Mouse (Mus musculus): Measurements from ENCODE around the gene Olfr401. TPM values are rescaled to one million over a fixed set of nuclear protein-coding genes. Genes with fewer than 3 reads are reported as not detected.

The Olfr401 gene
- not detected for polyA plus RNA-seq (2017; shearing (Covaris generic))

DNA sequence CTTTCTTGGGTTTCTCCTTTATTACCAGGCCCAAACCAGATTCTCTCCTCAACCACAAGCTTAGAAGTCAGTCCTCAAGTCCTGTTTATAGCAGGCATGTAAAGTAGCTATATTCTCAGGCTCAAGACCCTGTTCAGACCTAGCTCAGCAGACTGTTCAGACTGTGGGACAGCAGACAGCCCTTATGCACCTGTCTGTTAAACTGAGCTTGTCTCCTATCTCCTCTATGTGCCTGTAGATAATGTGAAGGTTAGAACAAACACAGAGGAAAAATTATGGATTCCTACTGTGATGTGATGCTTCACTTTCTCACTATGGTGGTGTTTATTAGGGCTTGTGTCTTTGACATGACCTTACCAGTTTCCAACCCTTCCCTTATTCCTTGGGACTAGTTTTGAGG lies at the start of gene Olfr401:
Gene Olfr401, plus strand, starts transcription at position 301 of the 400 bp plus-strand sequence.

DNA sequence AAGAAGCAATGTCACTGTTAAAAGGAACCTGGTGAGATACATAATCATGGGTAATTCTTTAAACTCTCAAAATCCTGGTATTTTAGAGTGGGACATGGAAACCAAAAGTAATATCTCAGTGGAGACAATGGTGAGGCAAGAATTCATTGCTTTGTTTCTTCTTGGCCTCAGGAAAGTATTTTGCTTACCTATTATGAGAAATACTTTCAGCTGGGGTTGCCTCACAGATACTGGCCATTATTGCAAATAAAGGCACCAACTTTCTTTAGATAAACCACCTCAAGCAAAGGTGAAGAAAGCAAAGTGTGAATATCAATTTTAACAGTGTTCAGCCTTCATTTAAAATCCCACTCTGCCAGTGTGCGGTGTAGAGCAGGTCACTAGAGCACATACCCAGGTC lies 43.9 kb upstream of the Olfr401 start, which contains the start of gene Zfp616:
Gene Zfp616, plus strand, starts transcription at position 301 of the 400 bp plus-strand sequence.

DNA sequence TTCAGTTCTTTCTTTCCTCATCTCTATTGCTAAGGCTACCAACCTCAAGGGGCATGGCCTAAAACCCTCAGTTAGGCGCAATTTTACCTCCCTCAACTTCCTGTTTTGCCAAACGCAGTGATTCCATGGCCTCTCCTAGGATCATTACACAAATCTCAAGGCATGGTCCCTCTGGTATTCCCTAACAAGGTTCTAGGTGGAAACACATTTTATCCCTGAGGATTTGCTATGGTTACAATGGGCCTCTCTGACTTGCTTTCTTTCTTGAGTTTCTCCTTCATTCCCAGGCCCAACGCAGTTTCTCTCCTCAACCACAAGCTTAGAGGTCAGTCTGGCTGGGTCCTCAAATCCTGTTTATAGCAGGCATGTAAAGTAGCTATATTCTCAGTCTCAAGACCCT lies 39.7 kb downstream of the Olfr401 start, which contains the start of gene Olfr402:
Gene Olfr402, plus strand, starts transcription at position 301 of the 400 bp plus-strand sequence.

Other genes with a start within 250 kb of the Olfr401 start
- not detected for gene Olfr394, start 222.9 kb upstream of the Olfr401 start, polyA plus RNA-seq (2017; shearing (Covaris generic))
- gene Olfr395, start 204.4 kb upstream of the Olfr401 start, polyA plus RNA-seq (2017; shearing (Covaris generic)), result not detected
- not detected for gene Olfr23, start 177.0 kb upstream of the Olfr401 start, polyA plus RNA-seq (2017; shearing (Covaris generic))
- gene Olfr397, start 152.9 kb upstream of the Olfr401 start, polyA plus RNA-seq (2017; shearing (Covaris generic)), result not detected
- not detected for gene Olfr398, start 123.3 kb upstream of the Olfr401 start, polyA plus RNA-seq (2017; shearing (Covaris generic))
- not detected for gene Olfr139, start 57.2 kb upstream of the Olfr401 start, polyA plus RNA-seq (2017; shearing (Covaris generic))
- gene Olfr399, start 57.1 kb upstream of the Olfr401 start, polyA plus RNA-seq (2017; shearing (Covaris generic)), result not detected
- gene Zfp616, start 43.8 kb upstream of the Olfr401 start, polyA plus RNA-seq (2017; shearing (Covaris generic)), result not detected
- not detected for gene Olfr402, start 39.8 kb downstream of the Olfr401 start, polyA plus RNA-seq (2017; shearing (Covaris generic))
- gene Olfr403, start 72.5 kb downstream of the Olfr401 start, polyA plus RNA-seq (2017; shearing (Covaris generic)), result not detected
- gene Olfr43, start 97.7 kb downstream of the Olfr401 start, polyA plus RNA-seq (2017; shearing (Covaris generic)), result not detected
- gene Olfr406, start 146.1 kb downstream of the Olfr401 start, polyA plus RNA-seq (2017; shearing (Covaris generic)), result not detected
- gene Olfr59, start 170.0 kb downstream of the Olfr401 start, polyA plus RNA-seq (2017; shearing (Covaris generic)), result not detected
- gene Olfr410, start 224.3 kb downstream of the Olfr401 start, polyA plus RNA-seq (2017; shearing (Covaris generic)), result 0.09 TPM
- not detected for gene Olfr411, start 238.9 kb downstream of the Olfr401 start, polyA plus RNA-seq (2017; shearing (Covaris generic))
- not detected for gene Olfr412, start 248.4 kb downstream of the Olfr401 start, polyA plus RNA-seq (2017; shearing (Covaris generic))